Mouse (Mus musculus) retina, adult 2 months (tissue): Measurements from ENCODE around the gene Slc2a12.
A peak's percentile ranks its signal among the peaks of the same experiment; 100 is the strongest.

Experiments used
- DNase-seq: peaks from one replicate; pipeline ENCODE4 v3.0.0-alpha.2; 2012; ENCODE audit warnings: low read depth, low spot score

Slc2a12 gene

GRCm38 (mm10) chr10:22728257-22728656, 83.4 kb downstream of the Slc2a12 start:
- no peak for DNase-seq

DNA sequence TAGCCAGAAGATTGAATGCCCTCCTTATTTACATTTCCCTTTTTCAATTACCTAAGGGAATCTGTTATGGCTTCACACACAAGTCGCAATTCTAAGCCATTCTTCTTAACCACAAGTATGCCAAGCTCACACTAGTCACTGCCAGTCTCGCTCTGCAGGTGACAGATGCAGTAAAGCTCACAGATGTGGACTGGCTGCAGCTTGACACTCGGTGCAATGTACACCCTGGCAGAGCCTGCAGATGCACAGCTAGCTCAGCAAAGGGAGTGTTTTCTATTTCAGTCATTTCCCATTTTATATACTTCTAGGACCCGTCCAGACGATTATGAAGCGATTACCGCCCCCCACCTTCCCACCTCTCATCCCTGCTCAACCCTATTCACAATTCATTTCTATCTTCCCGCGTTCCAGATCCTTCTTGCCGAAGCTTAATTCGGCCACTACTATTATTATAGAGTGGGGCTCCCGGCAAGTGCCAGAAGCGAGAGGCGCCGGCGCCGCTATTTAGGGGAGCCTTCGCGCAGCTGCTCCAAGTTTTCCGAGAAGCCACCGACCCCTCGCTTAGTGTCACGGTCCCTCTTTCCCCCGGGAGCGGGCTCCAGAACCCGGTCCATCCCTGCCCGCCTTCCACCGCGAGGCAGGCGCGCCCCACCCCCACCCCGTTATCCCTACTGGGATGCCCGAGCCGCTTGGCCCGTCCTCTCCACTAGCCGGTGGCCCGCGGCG, 85.6 kb downstream of the Slc2a12 start:
- no peak for DNase-seq

- no peak for DNase-seq
Observed at GRCm38 (mm10) chr10:22730992-22731271, 86.1 kb downstream of the Slc2a12 start.

- peak; percentile 94 for DNase-seq
Observed at GRCm38 (mm10) chr10:22731272-22732093, 86.7 kb downstream of the Slc2a12 start, which contains the start of gene Tbpl1. Gene Tbpl1 (minus strand): TSS chr10:22731938.

DNA sequence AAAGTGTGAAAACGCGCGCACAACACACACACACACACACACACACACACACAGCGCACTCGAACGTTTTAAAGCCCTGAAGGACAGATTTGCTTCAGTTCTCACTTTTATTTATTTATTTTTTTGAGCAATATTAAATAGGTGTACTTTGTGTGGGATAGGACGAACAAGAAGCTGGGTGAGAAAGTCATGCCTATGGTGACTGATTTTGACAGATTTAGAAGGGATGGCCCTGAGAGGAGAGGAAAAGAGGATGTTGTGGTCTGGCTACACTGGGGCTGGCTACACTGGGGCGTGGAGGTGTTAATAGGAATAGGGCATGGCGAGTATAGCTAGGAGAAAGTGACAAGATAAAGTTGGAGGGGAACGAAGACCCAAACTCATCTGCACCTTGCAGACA, 87.4 kb downstream of the Slc2a12 start:
- DNase-seq = no peak

- no peak for DNase-seq
Observed at GRCm38 (mm10) chr10:22745922-22746321, 101.1 kb downstream of the Slc2a12 start.

GRCm38 (mm10) chr10:22746334-22747322, 101.8 kb downstream of the Slc2a12 start:
- DNase-seq = no peak

DNA sequence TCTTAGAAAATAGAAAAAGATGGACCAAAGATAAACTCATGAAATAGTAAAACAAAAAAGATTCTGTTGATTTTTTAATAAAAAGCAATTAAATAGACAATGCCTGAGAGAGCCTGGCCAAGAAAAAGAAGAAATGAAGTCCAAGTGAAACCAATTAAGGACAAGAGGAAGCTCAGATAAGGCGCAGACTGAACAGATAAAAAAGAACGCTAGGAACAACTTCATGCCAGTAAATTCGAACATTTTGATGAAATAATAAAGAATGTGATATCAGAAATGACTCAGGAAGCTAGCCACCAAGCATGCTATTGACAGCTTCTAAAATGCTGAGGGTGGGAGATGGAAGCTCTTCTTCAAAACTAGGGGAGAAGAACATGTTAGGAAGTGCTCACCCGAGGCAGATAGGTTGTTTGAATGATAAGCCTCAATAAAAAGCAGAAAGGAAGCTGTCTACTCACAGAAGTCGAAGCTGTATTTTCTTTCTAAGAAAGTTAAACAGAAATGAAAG, 106.4 kb downstream of the Slc2a12 start:
- DNase-seq = no peak
